Mouse (Mus musculus) mouse trophoblast stem cell (cell line): ENCODE measurements around the gene Kxd1.
"Not testable (repeated sequence)": the region's sequence is repeated elsewhere in the genome, so short reads cannot be mapped to it uniquely, and the experiment has no call there.

ENCODE experiments used
- in situ Hi-C, 2 experiments: fragments of 300-500 bp; cut with MseI, MboI; formaldehyde crosslinking; loops; 2 replicates in 1 of 2; 3 replicates in 1 of 2; pipeline ENCODE4 v1.15.1; 2025

Gene Kxd1

GRCm38 (mm10) chr8:70519043-70519442 is 8.7 kb downstream of the Kxd1 start:
- in situ Hi-C loops, result no loop called here

GRCm38 (mm10) chr8:70517940-70518643 is 9.7 kb downstream of the Kxd1 start:
- in situ Hi-C loops, result no loop called here

- in situ Hi-C loops, result no loop called here
Measured at GRCm38 (mm10) chr8:70513441-70513840, 14.3 kb downstream of the Kxd1 start.

- in situ Hi-C loops, result no loop called here
Measured at GRCm38 (mm10) chr8:70512253-70512903, 15.4 kb downstream of the Kxd1 start.

GRCm38 (mm10) chr8:70511770-70512169 is 16.0 kb downstream of the Kxd1 start:
- in situ Hi-C loops, result no loop called here

GRCm38 (mm10) chr8:70511174-70511573 is 16.6 kb downstream of the Kxd1 start:
- in situ Hi-C loops, result not testable (repeated sequence)

- in situ Hi-C loops, result no loop called here
Measured at GRCm38 (mm10) chr8:70510228-70510915, 17.4 kb downstream of the Kxd1 start, which contains the start of gene Uba52. Gene Uba52, minus strand, starts transcription at chr8:70510801.

GRCm38 (mm10) chr8:70509281-70509952 is 18.3 kb downstream of the Kxd1 start:
- in situ Hi-C loops, result loop anchor here (10.0 kb wide), 1 partner anchor 95 kb away; no protein-coding TSS in a partner anchor

GRCm38 (mm10) chr8:70507027-70507393 is 20.7 kb downstream of the Kxd1 start:
- in situ Hi-C loops, result loop anchor here (10.0 kb wide), 1 partner anchor 92 kb away; no protein-coding TSS in a partner anchor

GRCm38 (mm10) chr8:70506328-70507026 is 21.3 kb downstream of the Kxd1 start, which contains the start of gene Rex1bd:
Gene Rex1bd, minus strand, starts transcription at chr8:70506752.
- in situ Hi-C loops, result loop anchor here (10.0 kb wide), 1 partner anchor 92 kb away; no protein-coding TSS in a partner anchor

GRCm38 (mm10) chr8:70505698-70506327 is 21.9 kb downstream of the Kxd1 start:
- in situ Hi-C loops, result loop anchor here (10.0 kb wide), 1 partner anchor 91 kb away; no protein-coding TSS in a partner anchor

GRCm38 (mm10) chr8:70504851-70505250 is 22.9 kb downstream of the Kxd1 start:
- in situ Hi-C loops, result loop anchor here (10.0 kb wide), 1 partner anchor 90 kb away; no protein-coding TSS in a partner anchor

- in situ Hi-C loops, result loop anchor here (10.0 kb wide), 1 partner anchor 90 kb away; no protein-coding TSS in a partner anchor
Measured at GRCm38 (mm10) chr8:70504291-70504716, 23.5 kb downstream of the Kxd1 start.

- in situ Hi-C loops, result loop anchor here (10.0 kb wide), 1 partner anchor 88 kb away; no protein-coding TSS in a partner anchor
Measured at GRCm38 (mm10) chr8:70503062-70503750, 24.6 kb downstream of the Kxd1 start.

- in situ Hi-C loops, result loop anchor here (10.0 kb wide), 1 partner anchor 88 kb away; no protein-coding TSS in a partner anchor
Measured at GRCm38 (mm10) chr8:70502540-70502939, 25.2 kb downstream of the Kxd1 start.

GRCm38 (mm10) chr8:70501820-70502529 is 25.8 kb downstream of the Kxd1 start:
- in situ Hi-C loops, result loop anchor here (10.0 kb wide), 1 partner anchor 87 kb away; no protein-coding TSS in a partner anchor

GRCm38 (mm10) chr8:70500386-70501301 is 27.1 kb downstream of the Kxd1 start:
- in situ Hi-C loops, result loop anchor here (10.0 kb wide), 1 partner anchor 86 kb away; no protein-coding TSS in a partner anchor

GRCm38 (mm10) chr8:70495771-70496062 is 32.0 kb downstream of the Kxd1 start:
- in situ Hi-C loops, result no loop called here
